Comparison of ENCODE assay signal across 12 mouse cellular contexts in genomic region chr5:75070656-75071375, GRCm38 (mm10). TPM values are rescaled to one million over a fixed set of nuclear protein-coding genes. Genes with fewer than 3 reads are reported as not detected.
A peak's percentile ranks its signal among the peaks of the same experiment; 100 is the strongest.
DNase-seq lines count a peak whose midpoint lies in the region; ATAC-seq and TF ChIP-seq lines count a peak whose summit lies in the region.
"Had no signal": no experiment of that assay in that cellular context is flagged by ENCODE, and none has a peak within 500 bp of the region (broad histone marks: within the 10 kb centered on the region; RNA-seq: fewer than 3 reads in every experiment).

No protein-coding gene starts in this region.

- H3K9me3 ChIP-seq in heart, embryonic 16.5 days (replicated peaks; ENCODE audit: control insufficient read depth, low read length) = no peaks in the 10 kb centered on the region
- H3K9me3 ChIP-seq in forebrain, embryonic 15.5 days = no peaks in the 10 kb centered on the region
- H3K9me3 ChIP-seq in limb, embryonic 15.5 days = no peaks in the 10 kb centered on the region
- H3K9me3 ChIP-seq in liver, postnatal 0 days (ENCODE audit: low read length) = no peaks in the 10 kb centered on the region
- H3K9me3 ChIP-seq: lung, embryonic 15.5 days had no signal

- WGBS in heart, embryonic 16.5 days = 4% methylated on average over 23 of the region's 23 CpGs
- 1% methylated on average over 23 of the region's 23 CpGs for WGBS in forebrain, embryonic 15.5 days
- WGBS in limb, embryonic 15.5 days = 4% methylated on average over 23 of the region's 23 CpGs
- WGBS in liver, postnatal 0 days (ENCODE audit: insufficient replicate concordance) = 5% methylated on average over 23 of the region's 23 CpGs

- H3K4me3 ChIP-seq in heart, embryonic 16.5 days (ENCODE audit: low read length) = no peak overlapping the region
- H3K4me3 ChIP-seq in forebrain, embryonic 15.5 days = no peak overlapping the region
- H3K4me3 ChIP-seq in limb, embryonic 15.5 days = peak overlapping the region; percentile 11; the same call in 1 of the 2 replicates
- no peak overlapping the region for H3K4me3 ChIP-seq in liver, postnatal 0 days (ENCODE audit: low read depth, low read length)
- H3K4me3 ChIP-seq: lung, embryonic 15.5 days had no signal

- no peak overlapping the region for H3K9ac ChIP-seq in heart, embryonic 16.5 days (ENCODE audit: low read length)
- no peak overlapping the region for H3K9ac ChIP-seq in forebrain, embryonic 15.5 days (replicated peaks)
- no peak overlapping the region for H3K9ac ChIP-seq in limb, embryonic 15.5 days
- H3K9ac ChIP-seq in liver, postnatal 0 days (replicated peaks) = no peak overlapping the region
- H3K9ac ChIP-seq: lung, embryonic 15.5 days had no signal

- no peak for TF ChIP-seq CTCF in liver, postnatal 0 days (IDR thresholded peaks at IDR 0.05; ENCODE audit: low read depth)

- no peaks in the 10 kb centered on the region for H3K36me3 ChIP-seq in heart, embryonic 16.5 days (ENCODE audit: control insufficient read depth, insufficient read depth)
- no peaks in the 10 kb centered on the region for H3K36me3 ChIP-seq in forebrain, embryonic 15.5 days
- no peaks in the 10 kb centered on the region for H3K36me3 ChIP-seq in limb, embryonic 15.5 days
- H3K36me3 ChIP-seq in liver, postnatal 0 days (replicated peaks; ENCODE audit: insufficient read depth, low read length) = no peaks in the 10 kb centered on the region
- H3K36me3 ChIP-seq: lung, embryonic 15.5 days had no signal

- peaks cover 87% of the 10 kb centered on the region for H3K27me3 ChIP-seq in heart, embryonic 16.5 days (ENCODE audit: control insufficient read depth, insufficient read depth, low read length)
- peaks cover 89% of the 10 kb centered on the region for H3K27me3 ChIP-seq in forebrain, embryonic 15.5 days
- H3K27me3 ChIP-seq in limb, embryonic 15.5 days = peaks cover 92% of the 10 kb centered on the region
- H3K27me3 ChIP-seq in liver, postnatal 0 days (ENCODE audit: insufficient read depth, low read length) = peaks cover 81% of the 10 kb centered on the region

- ATAC-seq in heart, embryonic 16.5 days (replicated peaks; ENCODE audit: extremely low read depth, insufficient read depth, low FRiP score) = no peak
- peak; percentile 33; the same call in 1 of the 2 replicates for ATAC-seq in forebrain, embryonic 15.5 days (replicated peaks)
- ATAC-seq in limb, embryonic 15.5 days (ENCODE audit: insufficient number of reproducible peaks, low FRiP score, low TSS enrichment, low read depth) = no peak
- ATAC-seq in liver, postnatal 0 days = no peak
- ATAC-seq: intestine, embryonic 16.5 days had no signal

- intact Hi-C loops in heart, postnatal 36 days (cut with DNase I) = no loop called here

- peak overlapping the region; percentile 23 for H3K4me2 ChIP-seq in heart, embryonic 16.5 days (ENCODE audit: low read depth, low read length)
- H3K4me2 ChIP-seq in forebrain, embryonic 15.5 days (replicated peaks) = peak overlapping the region; percentile 23
- H3K4me2 ChIP-seq in limb, embryonic 15.5 days = no peak overlapping the region
- no peak overlapping the region for H3K4me2 ChIP-seq in liver, postnatal 0 days (ENCODE audit: low read depth, low read length)
- H3K4me2 ChIP-seq: lung, embryonic 15.5 days had no signal

- H3K4me1 ChIP-seq in heart, embryonic 16.5 days (ENCODE audit: control insufficient read depth, insufficient read depth, low read length) = peaks cover 11% of the 10 kb centered on the region
- H3K4me1 ChIP-seq in forebrain, embryonic 15.5 days = peaks cover 49% of the 10 kb centered on the region
- H3K4me1 ChIP-seq in limb, embryonic 15.5 days = peaks cover 31% of the 10 kb centered on the region
- H3K4me1 ChIP-seq in liver, postnatal 0 days (ENCODE audit: insufficient read depth) = peaks cover 13% of the 10 kb centered on the region

- H3K27ac ChIP-seq in heart, embryonic 16.5 days (ENCODE audit: low read length) = no peak overlapping the region
- H3K27ac ChIP-seq in forebrain, embryonic 15.5 days (replicated peaks) = 0 out of 2 replicates have a peak overlapping the region, but pooled peaks have one; percentile 14
- H3K27ac ChIP-seq in limb, embryonic 15.5 days = no peak overlapping the region
- no peak overlapping the region for H3K27ac ChIP-seq in liver, postnatal 0 days (ENCODE audit: low read depth)
- H3K27ac ChIP-seq: lung, embryonic 15.5 days had no signal

- no peak for TF ChIP-seq EP300 in liver, postnatal 0 days (IDR thresholded peaks at IDR 0.05; ENCODE audit: low read depth)

- DNase-seq in heart, postnatal 36 days = no peak
- DNase-seq in ZHBTc4 (ENCODE audit: low read depth, low spot score) (peak; percentile 53), liver (no peak)
- no peak for DNase-seq in right cerebral cortex, postnatal 10 days (ENCODE audit: low spot score in 2 of 2)
- DNase-seq in liver, postnatal 0 days = no peak
- DNase-seq: adrenal gland, adult 2 months; cerebellum, adult 2 months had no signal

RNA-seq across cellular contexts. Expression of gene Gsx2, which starts 4.6 kb away (rescaled TPM):
- polyA plus RNA-seq in heart, embryonic 16.5 days (2015; fragmentation: Nextera tagmentation; extraction: Ambion mirVana) = not detected in 2 replicates
- not detected for total RNA-seq in heart, postnatal 36 days (2021)
- 7.2 and 7.5 TPM in 2 replicates for polyA plus RNA-seq in forebrain, embryonic 15.5 days (2015; fragmentation: Nextera tagmentation; extraction: Ambion mirVana)
- polyA plus RNA-seq in limb, embryonic 15.5 days (2015; fragmentation: Nextera tagmentation; extraction: Ambion mirVana) = not detected in 2 replicates
- polyA plus RNA-seq in liver, postnatal 0 days (2015; fragmentation: Nextera tagmentation; extraction: Ambion mirVana) = not detected in 2 replicates
- total RNA-seq: adrenal gland, adult 2 months had no signal
- polyA plus RNA-seq: adrenal gland, adult 2 months; cerebellum, adult 2 months; intestine, embryonic 16.5 days; lung, embryonic 15.5 days had no signal

RNA-seq across cellular contexts. Expression of gene Chic2, which starts 26.2 kb away (rescaled TPM):
- 21.6 and 21.9 TPM in 2 replicates for polyA plus RNA-seq in heart, embryonic 16.5 days (2015; fragmentation: Nextera tagmentation; extraction: Ambion mirVana)
- 10 to 100 TPM; 23.8 to 26.4 TPM for total RNA-seq in heart, postnatal 36 days (2021)
- polyA plus RNA-seq in forebrain, embryonic 15.5 days (2015; fragmentation: Nextera tagmentation; extraction: Ambion mirVana) = 39.2 TPM in 2 replicates
- polyA plus RNA-seq in limb, embryonic 15.5 days (2015; fragmentation: Nextera tagmentation; extraction: Ambion mirVana) = 25.1 and 32.1 TPM in 2 replicates
- polyA plus RNA-seq in liver, postnatal 0 days (2015; fragmentation: Nextera tagmentation; extraction: Ambion mirVana) = 27.8 and 32.8 TPM in 2 replicates

Comparison
In these comparisons a context has a peak if more than half of its experiments do, and no peak if none do; other contexts are left out.
1. H3K4me2 ChIP-seq: peak in heart, embryonic 16.5 days (single experiment) and forebrain, embryonic 15.5 days (single experiment); none in limb, embryonic 15.5 days (single experiment) and liver, postnatal 0 days (single experiment).